Mouse (Mus musculus): ENCODE results near the gene Ndfip2. TPM values are rescaled to one million over a fixed set of nuclear protein-coding genes. Genes with fewer than 3 reads are reported as not detected.
A peak's percentile ranks its signal among the peaks of the same experiment; 100 is the strongest.

Gene Ndfip2
- total RNA-seq (2015; ENCODE audit: low replicate concordance) (3.8 and 4.0 TPM in 2 replicates), total RNA-seq (2017; ENCODE audit: low replicate concordance) (1.5 and 5.4 TPM in 2 replicates)

DNA sequence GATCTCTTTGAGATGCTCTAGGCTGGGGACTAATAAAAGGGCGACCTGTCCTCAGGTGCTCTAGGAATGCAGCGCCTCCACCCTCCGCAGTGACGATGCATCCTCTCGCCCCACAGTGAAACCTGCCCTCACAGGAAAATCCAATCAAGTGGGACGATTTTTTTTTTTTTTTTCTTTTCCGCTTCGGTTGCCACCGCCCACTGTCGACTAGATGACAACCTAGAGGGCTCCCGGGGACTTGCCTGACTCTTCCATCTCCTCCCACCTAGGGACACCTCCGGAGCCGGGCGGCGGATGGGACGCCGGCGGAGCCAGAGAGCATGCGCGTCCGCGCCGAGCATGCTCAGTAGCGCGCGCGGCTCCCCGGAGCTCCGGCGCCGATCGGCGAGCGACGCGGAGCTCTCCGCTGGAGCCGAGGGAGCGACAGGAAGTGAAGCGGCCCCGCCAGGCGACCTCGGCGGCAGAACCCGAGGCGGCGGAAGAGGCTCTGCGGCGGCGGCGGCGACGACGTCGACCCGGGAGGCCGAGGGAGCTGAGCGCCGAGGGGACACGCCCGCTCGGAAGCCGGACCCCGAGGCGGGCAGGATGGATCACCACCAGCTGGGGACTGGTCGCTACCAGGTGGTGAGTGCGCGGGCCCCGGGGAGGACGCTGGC, at the start of gene Ndfip2:
Gene Ndfip2 (plus strand): TSS at position 195 of the 656 bp plus-strand sequence.
- peak; percentile 90 for ATAC-seq (replicated peaks; ENCODE audit: low FRiP score, poor library complexity, severe bottlenecking)

DNA sequence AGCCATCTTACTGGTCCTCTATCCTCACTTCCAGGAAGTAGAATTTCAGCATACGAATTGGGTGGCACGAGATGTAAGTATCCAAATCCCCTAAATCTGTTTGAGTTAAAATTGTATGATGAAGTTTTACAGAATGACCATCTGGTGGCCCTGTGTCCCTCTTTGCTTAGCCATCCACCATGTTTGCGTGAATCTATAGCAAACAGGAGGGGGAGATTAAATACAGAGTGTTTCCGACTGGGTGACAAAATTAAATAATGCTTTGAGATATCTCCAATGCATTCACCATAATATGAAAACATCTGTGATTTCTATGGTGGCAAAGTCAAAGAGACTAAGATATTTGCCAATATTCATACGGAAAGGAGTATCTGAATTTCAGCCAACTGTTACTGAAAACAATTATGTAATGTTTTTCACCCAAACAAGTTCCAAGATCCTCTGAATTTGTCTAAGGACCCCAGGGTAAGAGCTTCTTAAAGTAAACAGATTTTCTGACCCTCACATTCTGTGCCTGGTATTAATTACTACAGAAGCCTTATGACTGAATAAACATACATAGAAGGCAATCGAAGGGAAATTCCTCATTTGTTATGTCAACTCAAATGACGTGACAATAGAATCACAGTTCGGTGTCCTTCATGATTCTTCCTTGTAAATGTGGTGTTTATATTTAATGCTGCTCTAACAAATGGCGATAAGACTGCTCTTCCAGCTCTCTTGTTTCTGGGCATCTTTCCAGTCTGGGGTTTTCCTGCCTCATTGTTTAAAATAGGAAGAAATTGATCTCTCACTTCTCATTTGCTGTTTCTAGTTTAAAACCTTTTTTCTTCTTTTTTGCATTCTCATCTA, 38.6 kb upstream of the Ndfip2 start:
- no peak for ATAC-seq (replicated peaks; ENCODE audit: low FRiP score, poor library complexity, severe bottlenecking)

DNA sequence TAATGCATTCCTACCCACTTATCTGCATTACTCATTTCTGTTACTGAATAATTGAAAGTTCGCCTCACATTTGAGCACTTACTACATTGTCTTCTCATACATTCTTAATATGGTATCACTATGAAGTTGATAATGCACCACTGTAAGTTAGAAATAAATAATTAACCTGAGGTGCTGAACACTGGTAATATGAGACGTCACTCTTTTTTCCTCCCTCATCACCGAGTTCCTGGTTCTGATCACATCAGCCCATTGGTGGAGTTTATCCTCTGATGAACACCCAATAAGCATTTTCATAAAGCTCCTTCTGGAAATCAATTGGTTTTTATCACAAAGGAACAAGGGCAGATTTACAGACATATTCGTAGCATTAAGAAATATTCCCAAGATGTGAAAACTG, 36.1 kb upstream of the Ndfip2 start:
- no peak for ATAC-seq (replicated peaks; ENCODE audit: low FRiP score, poor library complexity, severe bottlenecking)

DNA sequence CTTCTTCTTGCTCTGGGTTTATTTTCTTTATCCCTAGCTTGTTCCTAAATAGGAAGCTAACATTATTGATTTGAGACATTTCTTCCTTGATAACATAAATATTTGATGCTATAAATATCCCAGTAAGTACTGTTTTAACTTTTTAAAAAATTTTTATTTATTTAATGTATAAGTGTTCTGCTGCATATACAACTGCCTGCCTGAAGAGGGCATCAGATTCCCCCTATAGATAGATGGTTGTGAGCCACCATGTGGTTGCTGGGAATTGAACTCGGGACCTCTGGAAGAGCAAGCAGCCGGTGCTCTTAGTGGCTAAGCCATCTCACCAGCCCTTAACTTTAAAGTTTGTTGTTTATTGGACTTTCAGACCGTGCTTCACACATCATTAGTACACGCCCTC, 32.6 kb upstream of the Ndfip2 start:
- no peak for ATAC-seq (replicated peaks; ENCODE audit: low FRiP score, poor library complexity, severe bottlenecking)

DNA sequence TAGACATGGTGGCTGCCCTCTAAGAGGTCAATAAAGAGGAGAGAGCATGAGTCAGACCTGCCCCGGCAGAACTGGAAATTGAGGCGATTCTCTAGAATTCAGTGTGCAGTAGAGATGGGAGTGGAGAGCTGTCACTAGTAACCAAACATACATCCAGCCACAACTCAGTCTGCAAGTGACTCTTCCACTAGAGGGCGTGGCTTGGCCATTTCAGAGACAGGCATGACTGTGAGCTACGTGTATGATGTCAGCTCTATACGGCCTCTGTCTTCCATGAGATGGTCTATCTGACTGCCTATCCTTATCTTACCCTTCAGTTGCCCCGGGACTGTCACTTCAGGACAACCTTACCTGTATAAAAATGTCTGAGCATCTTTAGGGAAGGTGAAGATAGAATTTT, 26.0 kb upstream of the Ndfip2 start:
- no peak for ATAC-seq (replicated peaks; ENCODE audit: low FRiP score, poor library complexity, severe bottlenecking)

DNA sequence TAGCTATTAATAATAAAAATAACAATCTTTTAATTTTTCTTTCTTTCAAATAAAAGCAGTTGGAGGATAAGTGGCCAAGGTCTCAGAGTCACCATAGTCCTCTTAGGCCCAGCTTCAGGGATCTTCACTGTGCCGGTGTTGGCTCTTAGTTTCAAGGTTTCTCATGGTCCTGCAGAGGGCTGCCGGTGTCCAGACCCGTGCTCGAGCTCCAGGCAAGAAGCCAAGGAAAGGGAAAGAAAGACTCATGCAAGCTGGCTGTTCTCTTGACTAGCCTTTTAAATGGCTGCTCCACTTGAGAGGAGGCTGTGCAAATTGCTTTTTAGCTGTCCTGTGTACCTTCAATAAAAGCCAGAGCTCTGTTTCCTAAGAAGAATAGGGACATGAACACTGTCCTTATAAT, 21.8 kb upstream of the Ndfip2 start:
- ATAC-seq (replicated peaks; ENCODE audit: low FRiP score, poor library complexity, severe bottlenecking): no peak

DNA sequence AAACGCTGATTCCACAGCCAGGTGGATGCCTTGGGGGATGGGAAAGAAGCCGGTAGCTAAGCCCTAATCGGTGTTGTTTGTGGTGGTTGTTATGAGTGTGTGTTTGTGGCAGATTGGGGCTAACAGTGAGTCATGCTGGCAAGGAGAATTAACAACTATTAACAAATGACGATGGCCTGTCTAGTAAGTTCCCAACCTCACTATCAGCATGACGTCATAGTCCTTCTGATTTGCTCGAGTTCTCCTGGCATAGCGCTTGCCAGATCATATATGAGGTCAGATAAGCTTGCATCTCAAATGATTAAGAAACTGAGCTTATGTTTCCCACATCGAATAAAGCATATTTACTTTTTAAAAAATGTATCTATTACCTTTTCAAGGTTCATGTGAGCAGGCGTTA, 20.6 kb upstream of the Ndfip2 start:
- ATAC-seq (replicated peaks; ENCODE audit: low FRiP score, poor library complexity, severe bottlenecking): no peak

DNA sequence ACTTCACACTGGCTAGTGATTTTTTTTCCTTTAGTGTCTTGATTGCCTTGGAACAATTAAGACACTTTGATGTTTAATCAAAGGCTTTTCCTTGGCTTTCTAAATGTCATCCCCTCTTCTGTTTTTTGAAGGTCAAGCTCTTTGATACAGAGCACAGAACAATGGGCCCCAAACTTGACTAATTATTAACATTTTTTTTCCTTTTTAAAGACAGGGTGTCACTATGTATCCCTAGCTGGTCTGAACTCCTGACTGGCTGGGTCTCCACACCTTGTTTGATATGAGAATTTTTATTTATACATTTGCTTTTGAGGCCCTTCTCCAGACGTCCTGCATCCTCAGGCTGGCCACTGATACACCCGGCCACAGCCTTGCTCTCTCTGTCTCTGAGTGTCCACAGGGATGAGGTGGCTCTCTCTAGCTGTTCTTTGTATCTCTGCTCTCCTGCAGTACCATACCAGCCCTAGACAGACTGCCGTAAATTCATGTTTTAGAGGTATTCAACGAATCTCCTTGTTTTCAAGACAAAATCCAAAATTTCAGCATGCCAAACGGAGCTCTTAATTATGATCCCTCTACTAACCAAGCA, 19.8 kb upstream of the Ndfip2 start:
- ATAC-seq (replicated peaks; ENCODE audit: low FRiP score, poor library complexity, severe bottlenecking): no peak

DNA sequence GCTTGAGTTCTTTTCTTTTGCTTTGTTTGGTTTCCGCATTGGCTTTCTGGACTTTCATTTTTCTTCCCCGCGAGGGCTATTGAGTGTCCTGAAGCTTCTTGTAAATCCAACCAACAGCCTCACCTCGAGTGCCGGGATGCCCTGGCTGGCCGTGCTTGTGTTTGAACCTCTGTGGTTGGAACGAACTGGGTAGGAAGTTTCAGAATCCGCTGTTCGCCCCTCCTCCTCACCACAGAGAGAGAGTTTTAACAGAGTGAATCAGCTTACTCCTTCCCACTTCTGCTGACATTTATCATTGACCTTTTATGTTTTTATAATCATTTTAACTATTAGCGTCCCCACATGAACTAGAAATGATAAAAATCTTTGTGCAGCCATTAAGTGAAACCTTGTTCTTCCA, 18.3 kb upstream of the Ndfip2 start:
- no peak for ATAC-seq (replicated peaks; ENCODE audit: low FRiP score, poor library complexity, severe bottlenecking)

DNA sequence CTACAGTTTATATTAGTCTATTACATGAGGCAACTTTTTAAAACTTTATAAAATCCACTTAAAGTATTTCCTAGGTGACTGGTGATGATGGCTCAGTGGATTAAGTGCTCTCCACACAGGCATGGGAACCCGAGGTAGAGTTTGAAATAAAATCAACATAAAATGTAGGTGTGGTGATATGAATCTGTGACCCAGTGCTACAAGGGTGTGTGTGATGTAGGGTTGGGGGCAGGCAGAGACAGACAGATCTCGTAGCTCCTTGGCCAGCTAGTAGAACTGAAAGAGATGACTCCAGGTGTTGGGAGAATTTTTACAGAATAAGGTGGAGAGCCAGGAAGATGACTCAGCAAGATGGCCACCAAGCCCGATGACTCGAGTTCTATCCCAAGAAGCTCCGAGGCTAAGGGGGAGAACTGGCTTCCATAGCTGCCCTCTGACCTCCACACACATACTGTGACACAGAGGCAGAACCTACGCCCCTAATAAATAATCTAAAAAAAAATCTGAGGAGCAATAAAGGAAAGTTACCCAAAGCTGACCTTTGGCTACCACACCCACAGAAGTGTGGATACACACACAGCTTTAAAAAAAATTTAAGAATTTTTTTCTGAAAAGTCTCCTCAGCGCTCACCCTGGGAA, 14.4 kb upstream of the Ndfip2 start:
- ATAC-seq (replicated peaks; ENCODE audit: low FRiP score, poor library complexity, severe bottlenecking): no peak

DNA sequence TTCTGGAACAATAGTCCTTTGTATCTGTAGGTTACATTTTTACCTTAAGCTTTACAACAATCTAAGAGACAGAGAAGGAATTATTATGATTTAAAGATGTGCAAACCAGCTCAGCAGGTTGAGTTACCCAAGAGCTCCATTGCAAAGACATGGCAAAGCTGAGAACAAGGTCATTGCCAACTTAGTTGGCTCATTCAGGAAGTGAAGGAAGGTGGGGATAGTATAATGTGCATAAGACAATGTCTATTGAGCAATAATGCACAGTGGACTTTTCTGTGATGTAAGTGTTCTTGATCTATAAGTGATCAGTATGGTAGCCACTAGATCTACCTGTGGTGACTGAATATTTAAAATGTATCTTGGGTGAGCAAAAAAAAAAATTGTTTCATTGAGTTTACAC, 7.3 kb upstream of the Ndfip2 start:
- no peak for ATAC-seq (replicated peaks; ENCODE audit: low FRiP score, poor library complexity, severe bottlenecking)

DNA sequence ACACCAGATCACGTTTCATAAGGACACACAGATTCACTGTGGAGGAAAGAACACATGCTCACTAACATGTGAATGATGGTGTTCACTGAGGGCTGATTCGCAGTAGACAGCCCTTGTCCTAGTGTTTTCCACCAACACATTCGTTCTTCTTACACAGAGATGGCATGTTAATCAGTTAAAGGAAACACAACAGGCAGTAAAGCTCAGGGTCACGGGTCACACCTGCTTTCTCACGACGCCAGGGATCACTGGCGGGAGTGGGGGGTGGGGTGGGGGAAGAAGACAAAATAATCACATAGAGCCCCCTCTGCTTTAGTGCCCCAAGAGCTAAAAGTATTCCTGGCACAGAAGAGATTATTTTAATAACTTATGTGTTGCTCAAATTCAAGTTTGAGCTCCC, 5.1 kb upstream of the Ndfip2 start:
- ATAC-seq (replicated peaks; ENCODE audit: low FRiP score, poor library complexity, severe bottlenecking): no peak

DNA sequence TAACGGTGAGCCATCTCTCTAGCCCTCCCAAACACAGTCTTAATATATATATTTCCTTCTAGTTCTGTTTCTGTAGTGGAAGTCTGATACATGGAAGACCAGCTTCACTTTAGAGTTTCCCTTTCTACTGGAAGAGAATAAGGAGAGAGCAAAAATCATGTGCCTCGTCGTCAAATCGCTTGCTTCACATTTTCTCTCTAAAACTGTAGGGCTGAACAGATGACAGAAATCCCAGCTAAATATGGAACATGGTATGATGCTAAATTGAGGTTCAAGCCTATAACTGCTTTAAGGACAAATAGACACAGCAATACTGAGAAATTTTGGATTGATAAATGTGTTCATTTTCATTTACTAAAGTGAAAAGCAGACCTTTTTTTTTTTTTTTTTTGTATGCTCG, 4.0 kb upstream of the Ndfip2 start:
- no peak for ATAC-seq (replicated peaks; ENCODE audit: low FRiP score, poor library complexity, severe bottlenecking)

DNA sequence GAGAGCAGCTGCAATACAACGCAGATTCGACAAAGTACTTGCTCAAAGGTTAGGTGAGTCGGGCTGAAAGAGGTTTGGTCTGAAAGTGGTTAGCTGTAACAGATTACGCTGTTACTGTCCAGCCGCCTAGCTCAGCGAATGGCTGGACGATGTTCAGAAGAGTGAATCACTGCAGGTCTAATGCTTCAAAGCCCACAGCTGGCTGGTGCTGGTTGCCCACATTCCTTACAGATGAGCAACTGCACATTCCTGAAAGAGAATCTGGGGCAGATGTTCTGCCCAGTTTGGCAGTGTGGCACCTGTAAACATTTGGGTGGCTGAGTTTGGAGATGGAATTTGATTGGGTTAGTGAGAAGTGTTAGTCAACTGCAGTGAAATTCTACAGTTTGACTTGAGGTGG, 2.8 kb upstream of the Ndfip2 start:
- ATAC-seq (replicated peaks; ENCODE audit: low FRiP score, poor library complexity, severe bottlenecking): no peak

DNA sequence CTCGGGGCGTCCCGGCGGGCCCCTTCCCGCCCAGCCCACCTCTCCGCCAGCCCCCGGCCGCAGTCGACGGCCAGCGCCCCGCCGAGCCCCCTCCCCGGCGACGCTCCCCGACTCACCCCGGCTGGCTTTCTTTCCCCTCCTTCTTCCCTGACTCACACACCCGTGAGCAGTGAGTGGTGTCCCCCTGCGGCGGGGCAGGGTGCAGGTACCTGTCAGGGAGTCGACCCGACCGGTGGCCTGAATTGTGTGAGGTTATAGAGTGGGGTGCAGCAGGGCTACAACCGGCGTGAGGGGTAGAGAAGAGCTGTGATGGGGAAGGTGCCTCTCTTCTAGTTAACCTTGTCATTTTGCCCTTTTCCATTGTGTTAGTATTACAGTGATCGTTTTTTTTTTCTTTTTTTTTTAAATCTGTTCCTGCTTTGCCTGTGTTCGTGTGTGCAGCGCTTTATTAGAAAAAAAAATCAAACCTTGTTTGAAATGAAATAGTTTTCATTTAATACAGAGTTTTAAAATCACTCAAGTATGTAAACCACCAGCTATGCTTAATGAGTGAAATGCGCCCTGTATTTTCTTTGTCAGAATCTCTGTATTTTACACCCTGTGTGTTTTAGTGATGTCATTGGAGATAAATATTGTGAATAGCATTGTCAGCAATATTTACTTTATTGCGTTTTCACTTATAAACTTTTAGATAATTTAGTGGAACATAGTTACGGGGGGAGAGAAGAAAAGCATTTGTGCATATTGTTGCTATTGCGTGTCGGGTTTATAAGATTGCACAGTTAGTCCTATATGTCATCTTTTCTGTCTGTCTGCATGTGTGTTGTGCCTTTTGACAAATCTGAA, 885 bp downstream of the Ndfip2 start:
- no peak for ATAC-seq (replicated peaks; ENCODE audit: low FRiP score, poor library complexity, severe bottlenecking)

DNA sequence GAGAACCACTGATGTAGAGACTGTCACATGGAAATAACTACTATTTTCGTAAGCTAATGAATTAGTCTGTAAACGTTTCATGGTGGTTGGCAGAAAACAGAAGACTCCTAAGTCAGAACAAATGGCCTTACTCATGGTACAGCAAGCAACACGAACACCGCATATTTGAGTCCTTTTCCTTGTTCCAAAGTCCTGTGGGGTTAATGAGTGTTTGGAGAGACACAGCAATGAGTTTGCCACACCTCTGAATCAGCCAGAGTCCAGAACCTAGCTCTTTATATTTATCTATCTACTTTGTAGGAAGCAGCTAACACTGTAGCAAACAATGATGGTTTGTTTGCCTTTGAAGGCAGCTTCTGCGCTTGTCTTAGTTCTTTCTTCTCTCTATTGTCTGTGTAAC, 4.5 kb downstream of the Ndfip2 start:
- no peak for ATAC-seq (replicated peaks; ENCODE audit: low FRiP score, poor library complexity, severe bottlenecking)

DNA sequence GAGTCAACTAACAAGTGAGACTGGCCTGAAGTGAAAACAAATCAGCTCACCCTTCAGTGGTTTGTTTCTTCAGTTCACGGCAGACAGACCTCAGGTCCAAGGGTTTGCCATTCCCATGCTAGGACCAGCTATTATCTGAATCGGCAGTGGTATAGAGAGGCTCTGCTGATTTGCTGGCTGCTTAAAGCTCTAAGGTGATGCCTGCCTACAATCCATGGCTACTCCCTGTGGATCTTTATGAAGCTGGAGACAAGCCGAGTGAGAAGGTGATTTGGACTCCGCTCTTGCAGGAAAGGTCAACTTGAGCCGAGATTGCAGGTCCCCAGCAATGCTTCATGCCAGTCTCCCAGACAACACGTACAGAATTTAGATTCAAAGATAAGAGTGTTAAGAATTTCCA, 8.7 kb downstream of the Ndfip2 start:
- no peak for ATAC-seq (replicated peaks; ENCODE audit: low FRiP score, poor library complexity, severe bottlenecking)

DNA sequence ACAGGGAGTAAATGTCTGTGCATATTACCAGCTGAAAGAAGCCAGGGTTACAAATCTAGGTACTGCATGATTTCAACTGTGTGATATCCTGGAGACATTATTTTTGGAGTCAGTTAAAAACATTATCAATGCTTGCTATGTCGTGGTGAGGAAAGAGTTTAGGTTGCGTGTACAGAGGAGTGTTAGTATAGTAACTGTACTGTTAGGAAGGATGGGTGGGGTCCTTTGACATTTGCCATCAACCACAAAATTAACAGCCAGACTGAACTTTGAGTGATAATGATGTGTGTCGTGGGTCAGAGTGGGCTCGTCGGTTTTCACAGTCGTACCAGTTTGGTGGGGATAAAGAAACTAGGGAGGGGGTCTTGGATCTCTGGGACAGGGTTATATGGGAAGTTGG, 13.7 kb downstream of the Ndfip2 start:
- no peak for ATAC-seq (replicated peaks; ENCODE audit: low FRiP score, poor library complexity, severe bottlenecking)

DNA sequence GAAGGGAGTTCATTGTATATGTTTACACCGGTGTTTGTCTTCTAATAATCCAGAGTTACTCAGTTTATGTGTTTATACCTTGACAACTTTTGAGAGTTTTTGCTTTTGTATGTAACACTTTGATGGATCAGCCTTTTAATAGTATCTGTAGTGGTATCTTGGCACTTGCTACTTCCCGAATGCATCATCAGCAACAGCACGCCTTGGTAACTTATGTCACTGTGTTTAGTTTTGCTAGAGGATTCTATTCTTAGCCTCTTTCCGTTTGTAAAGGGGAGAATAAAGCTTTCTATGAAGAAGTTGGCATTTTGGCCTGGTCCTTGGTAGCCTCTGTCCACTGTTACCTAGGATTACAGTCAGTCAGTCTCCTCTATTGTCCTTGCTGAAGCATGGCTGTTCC, 14.2 kb downstream of the Ndfip2 start:
- ATAC-seq (replicated peaks; ENCODE audit: low FRiP score, poor library complexity, severe bottlenecking): no peak

DNA sequence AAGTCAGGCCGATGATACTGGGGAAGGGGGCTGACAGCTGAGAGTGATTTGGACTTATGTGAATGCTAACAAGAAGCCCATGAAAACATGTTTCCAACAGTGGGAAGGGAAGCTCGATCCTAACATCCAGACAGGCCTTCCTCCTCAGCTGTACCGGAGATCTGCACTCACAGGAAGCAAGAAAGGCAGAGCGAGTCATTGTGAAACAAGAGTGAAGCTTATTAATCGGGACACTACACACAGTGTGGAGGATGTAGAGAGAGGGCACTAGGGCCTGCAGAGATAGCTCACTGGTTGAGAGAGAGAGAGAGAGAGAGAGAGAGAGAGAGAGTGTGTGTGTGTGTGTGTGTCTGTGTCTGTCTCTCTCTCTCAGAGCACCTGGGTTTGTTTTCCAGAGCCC, 16.8 kb downstream of the Ndfip2 start:
- no peak for ATAC-seq (replicated peaks; ENCODE audit: low FRiP score, poor library complexity, severe bottlenecking)

Data from erythroblast, adult 5-6 weeks (primary cell).